Mouse (Mus musculus) limb, embryonic 10.5 days (tissue): ENCODE measurements at regions not wholly inside any gene's neighbourhood (a gene's known extent, or its start where the extent isn't known, plus 50 kb on each side); places are given as distances from the start of the nearest gene placed in this dataset.
A peak's percentile ranks its signal among the peaks of the same experiment; 100 is the strongest.
"Not testable (repeated sequence)": the region's sequence is repeated elsewhere in the genome, so short reads cannot be mapped to it uniquely, and the experiment has no call there.

Experiments
- DNase-seq: peaks from one replicate; pipeline ENCODE4 v3.0.0-alpha.2; 2017; ENCODE audit warnings: low spot score
- H3K27ac ChIP-seq: fragments of 300-500 bp; sonication (generic); 2 replicates; pipeline ENCODE4 v1.5.1; 2016; ENCODE audit warnings: mild to moderate bottlenecking
- H3K27me3 ChIP-seq: fragments of 300-500 bp; sonication (generic); 2 replicates; pipeline ENCODE4 v1.6.1; 2016; ENCODE audit warnings: low read depth, mild to moderate bottlenecking; ENCODE audit not compliant: poor library complexity, severe bottlenecking
- H3K36me3 ChIP-seq: fragments of 300-500 bp; sonication (generic); 2 replicates; pipeline ENCODE4 v1.6.1; 2016; ENCODE audit warnings: mild to moderate bottlenecking, moderate library complexity
- H3K4me1 ChIP-seq: fragments of 300-500 bp; sonication (generic); 2 replicates; pipeline ENCODE4 v1.6.1; 2016
- H3K4me3 ChIP-seq: fragments of 300-500 bp; sonication (generic); 2 replicates; pipeline ENCODE4 v1.5.1; 2016; ENCODE audit warnings: mild to moderate bottlenecking, moderate library complexity
- H3K9me3 ChIP-seq: fragments of 300-500 bp; sonication (generic); replicated peaks from 2 replicates; pipeline ENCODE4 v1.6.1; 2016; ENCODE audit warnings: mild to moderate bottlenecking
- WGBS: fragments of 180-500 bp; shearing (Covaris S2); methylation state at CpG from one replicate; pipeline ENCODE4 v1.1.7; 2016; 5-methylcytosine and 5-hydroxymethylcytosine counted together

GRCm38 (mm10) chr7:62179387-62179786 is 167.0 kb upstream of the Ndn start:
- 52% methylated on average over 2 of the region's 2 CpGs for WGBS
- Histone ChIP-seq H3K27me3 (no peaks in the 10 kb centered on the region), H3K4me1 (no peaks in the 10 kb centered on the region), H3K36me3 (no peaks in the 10 kb centered on the region), H3K9me3 (no peaks in the 10 kb centered on the region), H3K27ac (no peak overlapping the region), H3K4me3 (no peak overlapping the region)
- no peak for DNase-seq

GRCm38 (mm10) chr7:62208529-62208928 is 137.8 kb upstream of the Ndn start:
- no peak for DNase-seq
- 0 out of 2 replicates have a peak, but pooled peaks cover 4% of the 10 kb centered on the region for H3K36me3 ChIP-seq
- H3K27ac ChIP-seq: no peak overlapping the region
- no peaks in the 10 kb centered on the region for H3K4me1 ChIP-seq
- no peaks in the 10 kb centered on the region for H3K9me3 ChIP-seq
- H3K4me3 ChIP-seq: no peak overlapping the region; the same call in 1 of the 2 replicates
- H3K27me3 ChIP-seq: no peaks in the 10 kb centered on the region

- Histone ChIP-seq H3K4me3 (peak overlapping the region; percentile 46), H3K4me1 (no peaks in the 10 kb centered on the region), H3K27me3 (no peaks in the 10 kb centered on the region), H3K9me3 (no peaks in the 10 kb centered on the region), H3K27ac (peak overlapping the region; percentile 53; the same call in 1 of the 2 replicates), H3K36me3 (no peaks in the 10 kb centered on the region)
- WGBS: 37% methylated on average over 12 of the region's 12 CpGs
- DNase-seq: peak; percentile 55
Observed at GRCm38 (mm10) chr7:62209117-62209700, 137.2 kb upstream of the Ndn start.

GRCm38 (mm10) chr7:62225184-62225583 is 121.2 kb upstream of the Ndn start:
- no peaks in the 10 kb centered on the region for H3K4me1 ChIP-seq
- no peaks in the 10 kb centered on the region for H3K9me3 ChIP-seq
- no peaks in the 10 kb centered on the region for H3K36me3 ChIP-seq
- no peak overlapping the region for H3K27ac ChIP-seq
- no peaks in the 10 kb centered on the region for H3K27me3 ChIP-seq
- H3K4me3 ChIP-seq: no peak overlapping the region
- WGBS: 38% methylated on average over 4 of the region's 4 CpGs
- DNase-seq: peak; percentile 40

- Histone ChIP-seq H3K27me3 (no peaks in the 10 kb centered on the region), H3K36me3 (no peaks in the 10 kb centered on the region), H3K4me3 (no peak overlapping the region), H3K4me1 (peaks cover 14% of the 10 kb centered on the region), H3K9me3 (no peaks in the 10 kb centered on the region; the same call in 1 of the 2 replicates), H3K27ac (no peak overlapping the region)
- 8% methylated on average over 1 of the region's 1 CpGs for WGBS
- no peak for DNase-seq
Observed at GRCm38 (mm10) chr7:62227727-62228126, 118.6 kb upstream of the Ndn start.

GRCm38 (mm10) chr7:62230713-62231112 is 115.7 kb upstream of the Ndn start:
- WGBS: 17% methylated on average over 2 of the region's 2 CpGs
- Histone ChIP-seq H3K4me1 (peaks cover 14% of the 10 kb centered on the region), H3K4me3 (peak overlapping the region; percentile 17), H3K9me3 (no peaks in the 10 kb centered on the region; the same call in 1 of the 2 replicates), H3K36me3 (no peaks in the 10 kb centered on the region), H3K27ac (peak overlapping the region; percentile 75), H3K27me3 (no peaks in the 10 kb centered on the region)
- no peak for DNase-seq

GRCm38 (mm10) chr7:62231120-62231574 is 115.2 kb upstream of the Ndn start:
- Histone ChIP-seq H3K27ac (peak overlapping the region; percentile 75), H3K9me3 (no peaks in the 10 kb centered on the region; the same call in 1 of the 2 replicates), H3K27me3 (no peaks in the 10 kb centered on the region), H3K36me3 (no peaks in the 10 kb centered on the region), H3K4me3 (peak overlapping the region; percentile 17), H3K4me1 (peaks cover 14% of the 10 kb centered on the region)
- 16% methylated on average over 13 of the region's 13 CpGs for WGBS
- DNase-seq: peak; percentile 78

GRCm38 (mm10) chr7:62232076-62232475 is 114.3 kb upstream of the Ndn start:
- Histone ChIP-seq H3K9me3 (no peaks in the 10 kb centered on the region; the same call in 1 of the 2 replicates), H3K4me3 (no peak overlapping the region), H3K27me3 (no peaks in the 10 kb centered on the region), H3K4me1 (peaks cover 14% of the 10 kb centered on the region), H3K36me3 (no peaks in the 10 kb centered on the region), H3K27ac (peak overlapping the region; percentile 75; the same call in 1 of the 2 replicates)
- 64% methylated on average over 5 of the region's 5 CpGs for WGBS
- peak; percentile 20 for DNase-seq

- no peaks in the 10 kb centered on the region for H3K36me3 ChIP-seq
- H3K4me1 ChIP-seq: peaks cover 14% of the 10 kb centered on the region
- H3K9me3 ChIP-seq: no peaks in the 10 kb centered on the region; the same call in 1 of the 2 replicates
- 66% methylated on average over 6 of the region's 6 CpGs for WGBS
- H3K27me3 ChIP-seq: no peaks in the 10 kb centered on the region
- DNase-seq: no peak
- no peak overlapping the region for H3K27ac ChIP-seq
- H3K4me3 ChIP-seq: no peak overlapping the region
Observed at GRCm38 (mm10) chr7:62234037-62234436, 112.3 kb upstream of the Ndn start.

GRCm38 (mm10) chr7:62235766-62236165 is 110.6 kb upstream of the Ndn start:
- 71% methylated on average over 1 of the region's 1 CpGs for WGBS
- no peaks in the 10 kb centered on the region; the same call in 1 of the 2 replicates for H3K9me3 ChIP-seq

GRCm38 (mm10) chr7:62261688-62262114 is 84.7 kb upstream of the Ndn start:
- Histone ChIP-seq H3K4me1 (peaks cover 4% of the 10 kb centered on the region; the same call in 1 of the 2 replicates), H3K9me3 (no peaks in the 10 kb centered on the region; the same call in 1 of the 2 replicates), H3K4me3 (no peak overlapping the region), H3K27me3 (no peaks in the 10 kb centered on the region), H3K36me3 (no peaks in the 10 kb centered on the region), H3K27ac (peak overlapping the region; percentile 37)
- DNase-seq: peak; percentile 30
- 44% methylated on average over 8 of the region's 8 CpGs for WGBS

More at GRCm38 (mm10) chr7:62235766-62236165, 110.6 kb upstream of the Ndn start:
- no peak overlapping the region for H3K4me3 ChIP-seq
- H3K4me1 ChIP-seq: peaks cover 10% of the 10 kb centered on the region
- no peaks in the 10 kb centered on the region for H3K27me3 ChIP-seq
- H3K27ac ChIP-seq: no peak overlapping the region
- DNase-seq: no peak
- H3K36me3 ChIP-seq: no peaks in the 10 kb centered on the region

GRCm38 (mm10) chr7:62262174-62262573 is 84.2 kb upstream of the Ndn start:
- H3K4me3 ChIP-seq, H3K9me3 ChIP-seq, DNase-seq, H3K36me3 ChIP-seq, H3K27me3 ChIP-seq, H3K27ac ChIP-seq, H3K4me1 ChIP-seq: not testable (repeated sequence)
- 60% methylated on average over 2 of the region's 2 CpGs for WGBS

GRCm38 (mm10) chr7:62269156-62269855 is 77.1 kb upstream of the Ndn start:
- H3K27ac ChIP-seq: no peak overlapping the region
- H3K4me3 ChIP-seq: no peak overlapping the region
- 63% methylated on average over 1 of the region's 1 CpGs for WGBS
- no peak for DNase-seq
- no peaks in the 10 kb centered on the region for H3K36me3 ChIP-seq
- no peaks in the 10 kb centered on the region for H3K27me3 ChIP-seq
- no peaks in the 10 kb centered on the region for H3K4me1 ChIP-seq
- no peaks in the 10 kb centered on the region for H3K9me3 ChIP-seq
